Mouse (Mus musculus): ENCODE data around the gene Atn1.

DNA sequence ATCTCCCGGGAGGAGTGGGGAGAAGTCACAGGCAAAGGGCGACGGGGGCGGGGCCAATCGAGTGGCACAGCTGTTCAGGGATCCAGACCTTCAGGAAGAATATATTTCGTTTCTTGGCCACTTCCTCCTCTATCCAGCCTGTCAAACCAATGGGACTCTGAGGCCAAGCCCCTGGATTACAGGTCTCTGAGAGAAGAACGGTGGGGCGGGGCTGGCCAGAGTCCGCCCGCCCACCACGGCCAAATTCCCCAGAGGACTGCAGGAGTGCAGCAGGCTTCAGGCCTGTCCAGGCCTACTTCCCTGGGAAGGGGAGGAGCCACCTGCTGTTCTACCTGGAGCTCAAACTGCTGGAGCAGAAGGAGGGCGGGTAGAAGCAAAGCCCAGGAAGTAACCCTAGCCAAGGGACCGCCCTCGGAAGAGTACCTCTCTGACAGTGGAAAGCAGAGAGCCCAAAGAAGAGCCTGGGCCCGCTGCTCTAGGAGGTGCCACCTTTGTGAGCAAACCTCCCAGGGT, 17.8 kb downstream of the Atn1 start, which contains the start of gene Ptpn6:
- TF ChIP-seq CTCF (IDR thresholded peaks at IDR 0.05; ENCODE audit: extremely low read depth, insufficient read depth, insufficient read length, insufficient replicate concordance) = no peak
- no peak for TF ChIP-seq POLR2A (IDR thresholded peaks at IDR 0.05; ENCODE audit: low read depth, low read length)

Data from spleen, adult 2 months (tissue).